Mouse (Mus musculus): ENCODE measurements around the gene Clcn7. TPM values are rescaled to one million over a fixed set of nuclear protein-coding genes. Genes with fewer than 3 reads are reported as not detected.

Gene Clcn7
- polyA plus RNA-seq, 1 experiment from 2014 or later, result 18.9 TPM

DNA sequence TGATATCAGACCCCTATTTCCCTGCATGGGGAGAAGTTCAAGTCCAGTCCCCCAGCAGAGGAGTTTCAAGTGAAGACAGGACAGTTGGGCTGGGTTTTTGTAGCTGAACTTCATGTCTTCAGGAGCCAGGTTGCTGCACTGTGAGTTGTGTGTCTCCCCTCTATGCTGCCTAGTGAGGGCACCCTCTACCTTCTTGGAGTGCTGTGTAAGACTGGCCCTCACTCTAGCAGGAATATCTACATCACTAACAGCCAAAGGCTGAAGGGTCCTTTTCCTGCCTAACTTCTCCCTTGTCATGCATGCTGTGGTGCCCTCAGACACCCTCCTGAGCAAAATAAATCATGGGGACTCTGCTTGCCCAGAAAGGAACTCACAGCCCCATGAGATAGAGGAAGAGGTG lies 50.0 kb downstream of the Clcn7 start:
- peak overlapping the region; percentile 73; the same call in 1 of the 2 replicates for H3K4me2 ChIP-seq
- peak overlapping the region; percentile 87; the same call in 1 of the 2 replicates for H3K4me3 ChIP-seq (ENCODE audit: low read depth, low read length)
- no peaks in the 10 kb centered on the region for H3K9me3 ChIP-seq (replicated peaks; ENCODE audit: control insufficient read depth, low read length)
- peak overlapping the region; percentile 83; the same call in 1 of the 2 replicates for H3K9ac ChIP-seq (ENCODE audit: low read depth, low read length)
- H3K27me3 ChIP-seq (ENCODE audit: control insufficient read depth, insufficient read depth, low read length), result 0 out of 2 replicates have a peak, but pooled peaks cover 2% of the 10 kb centered on the region
- H3K4me1 ChIP-seq (ENCODE audit: control insufficient read depth, insufficient read depth, low read length), result peaks cover 13% of the 10 kb centered on the region
- no peak for ATAC-seq (replicated peaks; ENCODE audit: insufficient number of reproducible peaks, low FRiP score, low TSS enrichment)
- no peak overlapping the region for H3K27ac ChIP-seq (ENCODE audit: low read depth, low read length)
- H3K36me3 ChIP-seq (ENCODE audit: control insufficient read depth, insufficient read depth, low read length), result no peaks in the 10 kb centered on the region

DNA sequence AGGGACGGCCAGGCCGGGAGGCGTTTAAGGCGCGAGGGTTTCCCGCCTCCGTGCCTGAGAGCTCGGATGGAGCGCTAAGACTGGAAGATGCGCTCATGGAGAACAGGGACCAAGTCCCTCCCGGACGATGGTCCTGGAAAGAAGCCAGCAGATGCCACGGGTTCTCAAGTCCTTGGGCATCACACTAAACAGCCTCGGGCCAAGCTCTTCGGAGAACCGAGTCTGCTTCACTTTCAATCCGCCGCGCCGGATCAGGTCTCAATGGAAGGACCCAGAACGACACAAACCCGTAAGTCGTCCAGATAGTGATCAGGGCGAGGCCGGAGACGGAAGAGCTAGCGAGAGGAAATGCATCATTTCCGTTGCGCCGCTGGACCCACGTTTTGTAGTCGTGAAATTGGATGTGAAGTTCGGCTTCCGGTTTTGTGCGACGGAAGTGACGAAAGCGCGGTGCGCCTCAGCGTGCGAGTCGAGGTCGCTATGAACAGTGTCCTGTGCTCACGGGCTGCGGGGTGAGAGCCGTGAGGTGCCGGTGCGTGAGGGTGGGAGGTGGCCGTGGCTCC lies 51.0 kb downstream of the Clcn7 start, which contains the start of gene BC003965:
Gene BC003965, plus strand, starts transcription at position 426 of the 563 bp plus-strand sequence.
- peaks cover 15% of the 10 kb centered on the region for H3K4me1 ChIP-seq (ENCODE audit: control insufficient read depth, insufficient read depth, low read length)
- H3K27me3 ChIP-seq (ENCODE audit: control insufficient read depth, insufficient read depth, low read length), result 0 out of 2 replicates have a peak, but pooled peaks cover 2% of the 10 kb centered on the region
- H3K27ac ChIP-seq (ENCODE audit: low read depth, low read length), result peak within 1 kb of the TSS; percentile 93
- peak within 1 kb of the TSS; percentile 87 for H3K4me3 ChIP-seq (ENCODE audit: low read depth, low read length)
- ATAC-seq (replicated peaks; ENCODE audit: insufficient number of reproducible peaks, low FRiP score, low TSS enrichment), result peak; percentile 60
- H3K9me3 ChIP-seq (replicated peaks; ENCODE audit: control insufficient read depth, low read length), result no peaks in the 10 kb centered on the region
- H3K4me2 ChIP-seq, result peak within 1 kb of the TSS; percentile 73
- under 1% methylated on average over 50 of the region's 50 CpGs for whole genome bisulfite sequencing (ENCODE audit: insufficient replicate concordance)
- peak within 1 kb of the TSS; percentile 83 for H3K9ac ChIP-seq (ENCODE audit: low read depth, low read length)
- no peaks in the 10 kb centered on the region for H3K36me3 ChIP-seq (ENCODE audit: control insufficient read depth, insufficient read depth, low read length)

DNA sequence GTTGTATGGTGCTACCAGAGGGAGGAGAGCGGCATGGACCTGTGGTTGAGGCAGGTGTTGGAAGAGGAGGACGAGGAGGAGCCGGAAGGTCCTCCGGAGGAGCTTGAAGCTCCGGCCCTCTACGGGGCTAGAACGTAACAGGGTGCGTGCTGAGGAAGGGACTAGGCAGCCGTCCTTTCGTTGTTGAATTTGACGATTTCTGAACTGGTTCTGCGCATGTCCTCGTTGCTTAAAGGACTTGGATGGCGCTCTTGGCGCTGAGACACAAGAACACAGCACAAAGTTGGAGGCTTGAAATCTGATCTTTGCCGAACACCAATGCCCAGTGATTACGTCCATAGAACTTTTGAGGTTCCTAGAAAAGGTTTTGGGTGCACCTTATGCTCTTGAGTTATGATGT lies 51.8 kb downstream of the Clcn7 start:
- ATAC-seq (replicated peaks; ENCODE audit: insufficient number of reproducible peaks, low FRiP score, low TSS enrichment), result no peak
- H3K9me3 ChIP-seq (replicated peaks; ENCODE audit: control insufficient read depth, low read length), result no peaks in the 10 kb centered on the region
- H3K9ac ChIP-seq (ENCODE audit: low read depth, low read length), result peak overlapping the region; percentile 83
- WGBS (ENCODE audit: insufficient replicate concordance), result 6% methylated on average over 17 of the region's 17 CpGs
- H3K4me2 ChIP-seq, result peak overlapping the region; percentile 73
- peak overlapping the region; percentile 93; the same call in 1 of the 2 replicates for H3K27ac ChIP-seq (ENCODE audit: low read depth, low read length)
- H3K36me3 ChIP-seq (ENCODE audit: control insufficient read depth, insufficient read depth, low read length), result no peaks in the 10 kb centered on the region
- H3K4me3 ChIP-seq (ENCODE audit: low read depth, low read length), result peak overlapping the region; percentile 87
- H3K27me3 ChIP-seq (ENCODE audit: control insufficient read depth, insufficient read depth, low read length), result 0 out of 2 replicates have a peak, but pooled peaks cover 2% of the 10 kb centered on the region
- peaks cover 16% of the 10 kb centered on the region for H3K4me1 ChIP-seq (ENCODE audit: control insufficient read depth, insufficient read depth, low read length)

DNA sequence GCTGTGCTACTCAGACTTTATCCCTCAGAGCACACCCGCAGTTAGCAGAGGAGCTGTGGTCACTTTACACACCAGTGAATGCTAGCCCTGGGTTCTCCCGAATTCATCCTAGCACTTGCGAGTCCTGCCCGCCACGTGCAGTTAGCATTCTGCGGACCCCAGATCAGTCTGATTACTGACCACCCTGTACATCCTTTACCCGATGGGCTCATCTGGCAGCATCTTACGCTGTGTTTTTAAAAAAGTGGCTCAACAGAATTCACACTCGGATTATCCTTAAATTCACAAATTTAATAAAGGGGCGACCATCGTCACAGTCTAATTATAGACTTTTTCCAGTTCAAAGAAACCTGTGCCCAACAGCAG lies 54.6 kb downstream of the Clcn7 start:
- H3K4me3 ChIP-seq (ENCODE audit: low read depth, low read length), result peak overlapping the region; percentile 99
- H3K27me3 ChIP-seq (ENCODE audit: control insufficient read depth, insufficient read depth, low read length), result no peaks in the 10 kb centered on the region
- WGBS (ENCODE audit: insufficient replicate concordance), result 5% methylated on average over 11 of the region's 11 CpGs
- no peaks in the 10 kb centered on the region; the same call in 1 of the 2 replicates for H3K36me3 ChIP-seq (ENCODE audit: control insufficient read depth, insufficient read depth, low read length)
- peaks cover 16% of the 10 kb centered on the region for H3K4me1 ChIP-seq (ENCODE audit: control insufficient read depth, insufficient read depth, low read length)
- H3K4me2 ChIP-seq, result peak overlapping the region; percentile 84
- H3K27ac ChIP-seq (ENCODE audit: low read depth, low read length), result peak overlapping the region; percentile 75; the same call in 1 of the 2 replicates
- H3K9ac ChIP-seq (ENCODE audit: low read depth, low read length), result peak overlapping the region; percentile 93
- no peak for ATAC-seq (replicated peaks; ENCODE audit: insufficient number of reproducible peaks, low FRiP score, low TSS enrichment)
- no peaks in the 10 kb centered on the region for H3K9me3 ChIP-seq (replicated peaks; ENCODE audit: control insufficient read depth, low read length)

DNA sequence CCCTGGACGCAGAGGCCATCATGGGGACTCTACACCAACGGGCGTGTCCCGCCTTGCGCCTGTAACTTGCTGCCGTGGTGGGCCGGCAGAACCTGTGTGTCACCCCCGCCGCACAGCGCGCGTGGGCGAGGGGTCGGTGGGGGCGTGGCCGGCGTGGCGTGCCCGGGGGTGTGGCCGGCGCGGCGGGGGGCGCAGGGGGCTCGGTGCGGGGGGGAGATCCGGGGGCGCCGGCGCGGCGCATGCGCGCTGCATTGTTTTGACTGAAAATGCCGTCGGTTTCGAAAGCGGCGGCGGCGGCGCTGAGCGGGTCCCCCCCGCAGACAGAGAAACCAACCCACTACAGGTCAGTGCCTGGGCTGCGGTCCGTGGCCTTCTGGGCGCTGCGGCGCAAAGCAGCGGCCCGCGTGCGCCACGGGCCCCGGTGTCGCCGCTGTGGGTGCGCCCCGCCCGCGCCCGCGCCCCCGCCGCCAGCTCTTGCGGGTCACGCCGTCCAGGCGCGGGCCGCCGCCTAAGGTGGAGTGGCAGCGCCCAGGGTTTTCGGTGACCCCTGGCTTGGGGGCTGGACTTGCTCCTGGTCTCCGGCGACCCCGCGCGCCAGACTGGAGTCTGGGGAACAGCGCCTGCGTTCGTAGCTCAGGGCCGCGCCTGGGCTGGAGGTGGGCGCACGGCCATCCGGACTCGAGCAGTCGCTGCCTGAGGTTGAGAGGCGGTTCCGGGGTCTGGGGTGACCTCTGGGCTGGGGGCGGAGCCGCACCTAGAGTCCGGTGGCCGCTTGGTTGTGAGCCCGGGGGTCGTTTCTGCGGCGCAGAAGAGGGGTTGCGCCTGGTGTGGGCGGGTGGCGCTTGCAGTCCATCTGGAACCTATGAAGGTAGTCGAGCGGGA lies 55.2 kb downstream of the Clcn7 start, which contains the start of gene Unkl:
Gene Unkl, plus strand, starts transcription at position 248 of the 882 bp plus-strand sequence.
- ATAC-seq (replicated peaks; ENCODE audit: insufficient number of reproducible peaks, low FRiP score, low TSS enrichment), result peak; percentile 57
- H3K9ac ChIP-seq (ENCODE audit: low read depth, low read length), result peak within 1 kb of the TSS; percentile 93
- H3K4me1 ChIP-seq (ENCODE audit: control insufficient read depth, insufficient read depth, low read length), result peaks cover 16% of the 10 kb centered on the region
- H3K36me3 ChIP-seq (ENCODE audit: control insufficient read depth, insufficient read depth, low read length), result no peaks in the 10 kb centered on the region; the same call in 1 of the 2 replicates
- H3K9me3 ChIP-seq (replicated peaks; ENCODE audit: control insufficient read depth, low read length), result no peaks in the 10 kb centered on the region
- H3K27ac ChIP-seq (ENCODE audit: low read depth, low read length), result peak within 1 kb of the TSS; percentile 75
- peak within 1 kb of the TSS; percentile 99 for H3K4me3 ChIP-seq (ENCODE audit: low read depth, low read length)
- under 1% methylated on average over 82 of the region's 104 CpGs for WGBS (ENCODE audit: insufficient replicate concordance)
- H3K4me2 ChIP-seq, result peak within 1 kb of the TSS; percentile 84
- H3K27me3 ChIP-seq (ENCODE audit: control insufficient read depth, insufficient read depth, low read length), result no peaks in the 10 kb centered on the region

DNA sequence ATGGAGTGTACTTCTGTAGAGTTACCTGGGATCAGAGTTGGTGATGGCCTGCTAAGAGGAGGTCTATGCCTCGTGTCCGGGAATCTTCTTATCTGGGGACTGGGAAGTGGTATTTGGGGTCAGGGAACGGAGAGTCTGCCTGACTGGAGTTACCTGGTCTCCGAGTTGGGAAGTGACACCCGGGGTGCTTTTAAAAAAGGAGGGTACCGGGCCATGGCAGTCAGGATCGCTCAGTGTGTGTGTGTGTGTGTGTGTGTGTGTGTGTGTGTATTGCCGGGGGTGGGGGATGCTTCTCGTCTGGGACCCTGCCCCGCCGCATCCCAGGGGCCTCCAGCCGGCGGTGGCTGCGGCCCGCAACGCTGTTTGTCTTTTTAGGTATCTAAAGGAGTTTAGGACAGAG lies 55.9 kb downstream of the Clcn7 start:
- Histone ChIP-seq H3K36me3 (ENCODE audit: control insufficient read depth, insufficient read depth, low read length) (no peaks in the 10 kb centered on the region; the same call in 1 of the 2 replicates), H3K4me3 (ENCODE audit: low read depth, low read length) (peak overlapping the region; percentile 99), H3K27me3 (ENCODE audit: control insufficient read depth, insufficient read depth, low read length) (no peaks in the 10 kb centered on the region), H3K4me2 (peak overlapping the region; percentile 84), H3K27ac (ENCODE audit: low read depth, low read length) (no peak overlapping the region), H3K9ac (ENCODE audit: low read depth, low read length) (peak overlapping the region; percentile 93), H3K4me1 (ENCODE audit: control insufficient read depth, insufficient read depth, low read length) (peaks cover 11% of the 10 kb centered on the region), H3K9me3 (replicated peaks; ENCODE audit: control insufficient read depth, low read length) (no peaks in the 10 kb centered on the region)
- no peak for ATAC-seq (replicated peaks; ENCODE audit: insufficient number of reproducible peaks, low FRiP score, low TSS enrichment)
- WGBS (ENCODE audit: insufficient replicate concordance), result 4% methylated on average over 16 of the region's 16 CpGs

DNA sequence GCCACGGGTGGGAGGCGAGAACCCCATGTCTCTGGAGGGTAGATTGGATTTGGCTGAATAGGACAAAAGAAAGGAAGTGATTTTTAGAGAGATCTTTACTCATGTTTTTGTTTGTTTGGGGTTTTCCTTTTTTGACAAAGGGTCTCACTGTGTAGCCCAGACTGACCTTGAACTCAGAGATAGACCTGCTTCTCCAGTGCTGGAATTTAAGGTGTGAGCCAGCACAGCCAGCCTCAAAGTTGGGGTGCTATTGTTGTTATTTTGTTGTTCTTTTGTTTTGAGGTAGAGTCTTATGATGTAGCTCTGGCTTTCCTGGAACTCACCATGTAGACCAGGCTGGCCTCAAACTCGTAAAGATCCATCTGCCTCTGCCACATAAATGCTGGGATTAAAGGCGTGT lies 69.2 kb downstream of the Clcn7 start:
- no peak for ATAC-seq (replicated peaks; ENCODE audit: insufficient number of reproducible peaks, low FRiP score, low TSS enrichment)
- Histone ChIP-seq H3K4me3 (ENCODE audit: low read depth, low read length) (no peak overlapping the region), H3K27ac (ENCODE audit: low read depth, low read length) (no peak overlapping the region), H3K4me1 (ENCODE audit: control insufficient read depth, insufficient read depth, low read length) (no peaks in the 10 kb centered on the region), H3K27me3 (ENCODE audit: control insufficient read depth, insufficient read depth, low read length) (no peaks in the 10 kb centered on the region), H3K9me3 (replicated peaks; ENCODE audit: control insufficient read depth, low read length) (no peaks in the 10 kb centered on the region), H3K4me2 (no peak overlapping the region), H3K9ac (ENCODE audit: low read depth, low read length) (no peak overlapping the region), H3K36me3 (ENCODE audit: control insufficient read depth, insufficient read depth, low read length) (peaks cover 27% of the 10 kb centered on the region)
- WGBS (ENCODE audit: insufficient replicate concordance), result 87% methylated on average over 4 of the region's 4 CpGs

DNA sequence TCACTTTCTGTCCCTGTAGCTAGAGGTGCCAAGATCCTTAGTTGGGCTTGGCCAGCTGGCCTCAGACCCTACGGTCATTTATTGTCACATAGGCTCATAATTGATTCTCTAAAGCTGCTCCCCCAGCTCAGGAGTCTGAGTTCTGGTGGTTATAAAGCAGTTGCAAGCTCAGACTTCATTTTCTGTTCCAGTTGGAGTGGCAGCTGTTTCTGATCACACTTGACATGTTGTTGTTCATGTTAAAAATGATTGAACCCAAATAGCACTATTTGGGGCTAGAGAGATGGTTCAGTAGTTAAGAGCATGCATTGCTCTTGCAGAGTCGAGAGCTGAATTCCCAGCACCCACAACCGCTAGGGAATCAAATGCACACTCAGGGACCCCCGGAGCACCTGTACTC lies 76.8 kb downstream of the Clcn7 start:
- Histone ChIP-seq H3K4me3 (ENCODE audit: low read depth, low read length) (no peak overlapping the region), H3K36me3 (ENCODE audit: control insufficient read depth, insufficient read depth, low read length) (peaks cover 31% of the 10 kb centered on the region), H3K9me3 (replicated peaks; ENCODE audit: control insufficient read depth, low read length) (no peaks in the 10 kb centered on the region), H3K27me3 (ENCODE audit: control insufficient read depth, insufficient read depth, low read length) (no peaks in the 10 kb centered on the region), H3K4me1 (ENCODE audit: control insufficient read depth, insufficient read depth, low read length) (no peaks in the 10 kb centered on the region), H3K9ac (ENCODE audit: low read depth, low read length) (no peak overlapping the region), H3K27ac (ENCODE audit: low read depth, low read length) (no peak overlapping the region), H3K4me2 (no peak overlapping the region)
- no peak for ATAC-seq (replicated peaks; ENCODE audit: insufficient number of reproducible peaks, low FRiP score, low TSS enrichment)
- WGBS (ENCODE audit: insufficient replicate concordance), result 91% methylated on average over 4 of the region's 4 CpGs

Measured in heart, embryonic 11.5 days (tissue).